Mouse (Mus musculus) lung, embryonic 16.5 days (tissue): ENCODE results near the gene Wnk2. TPM values are rescaled to one million over a fixed set of nuclear protein-coding genes. Genes with fewer than 3 reads are reported as not detected.
"Not testable (repeated sequence)": the region's sequence is repeated elsewhere in the genome, so short reads cannot be mapped to it uniquely, and the experiment has no call there.

Source experiments
- ATAC-seq: fragments of 200-750 bp; cut with Nextera tagmentation; 2 replicates; pipeline ENCODE4 v1.8.0; 2017; ENCODE audit warnings: low read depth, mild to moderate bottlenecking, moderate library complexity
- H3K27ac ChIP-seq: fragments of 300-500 bp; sonication (generic); 2 replicates; pipeline ENCODE4 v1.5.1; 2014; ENCODE audit warnings: mild to moderate bottlenecking, control low read depth, low read length
- H3K27me3 ChIP-seq: fragments of 300-500 bp; sonication (generic); 2 replicates; pipeline ENCODE4 v1.6.1; 2014; ENCODE audit warnings: low read depth, low read length, mixed read lengths; ENCODE audit not compliant: control insufficient read depth, insufficient read depth
- H3K36me3 ChIP-seq: fragments of 300-500 bp; sonication (generic); 2 replicates; pipeline ENCODE4 v1.6.1; 2014; ENCODE audit warnings: low read length; ENCODE audit not compliant: control insufficient read depth, insufficient read depth
- H3K4me1 ChIP-seq: fragments of 300-500 bp; sonication (generic); replicated peaks from 2 replicates; pipeline ENCODE4 v1.6.1; 2014; ENCODE audit warnings: low read length, mixed read lengths; ENCODE audit not compliant: control insufficient read depth, insufficient read depth
- H3K4me2 ChIP-seq: fragments of 300-500 bp; sonication (generic); 2 replicates; pipeline ENCODE4 v1.6.1; 2014; ENCODE audit warnings: low read depth, low read length, control low read depth
- H3K4me3 ChIP-seq: fragments of 300-500 bp; sonication (generic); 2 replicates; pipeline ENCODE4 v1.5.1; 2014; ENCODE audit warnings: mild to moderate bottlenecking, low read length, control low read depth
- H3K9ac ChIP-seq: fragments of 300-500 bp; sonication (generic); 2 replicates; pipeline ENCODE4 v1.6.1; 2014; ENCODE audit warnings: low read length, control low read depth
- H3K9me3 ChIP-seq: fragments of 300-500 bp; sonication (generic); 2 replicates; pipeline ENCODE4 v1.6.1; 2016; ENCODE audit warnings: low read length; ENCODE audit not compliant: control insufficient read depth
- WGBS: fragments of 180-500 bp; shearing (Covaris S2); extraction: QIAGEN DNeasy Blood & Tissue Kit; methylation state at CpG from one replicate; pipeline ENCODE4 v1.1.7; 2014; 5-methylcytosine and 5-hydroxymethylcytosine counted together
- polyA plus RNA-seq: library from polyadenylated mRNA; unstranded; fragments of >200 nt; fragmentation: Nextera tagmentation; extraction: Ambion mirVana; gene quantifications from 2 replicates; pipeline ENCODE4 v1.2.1, GENCODE M21; 2015

Gene Wnk2
- polyA plus RNA-seq, 1 experiment from 2014 or later: 0.98 TPM

GRCm38 (mm10) chr13:49056304-49056703 is 91.5 kb downstream of the Wnk2 start:
- Histone ChIP-seq H3K27me3 (no peaks in the 10 kb centered on the region), H3K27ac (no peak overlapping the region), H3K36me3 (no peaks in the 10 kb centered on the region), H3K4me2 (no peak overlapping the region), H3K4me3 (no peak overlapping the region), H3K9me3 (no peaks in the 10 kb centered on the region), H3K9ac (no peak overlapping the region), H3K4me1 (no peaks in the 10 kb centered on the region)
- ATAC-seq: no peak
- WGBS: 85% methylated on average over 4 of the region's 4 CpGs

GRCm38 (mm10) chr13:49054753-49055152 is 93.1 kb downstream of the Wnk2 start:
- H3K4me2 ChIP-seq, H3K27me3 ChIP-seq, H3K36me3 ChIP-seq, H3K4me3 ChIP-seq, ATAC-seq, H3K27ac ChIP-seq, H3K9ac ChIP-seq, H3K9me3 ChIP-seq, H3K4me1 ChIP-seq: not testable (repeated sequence)

- H3K27ac ChIP-seq: no peak overlapping the region
- ATAC-seq: no peak
- H3K27me3 ChIP-seq: no peaks in the 10 kb centered on the region
- H3K9ac ChIP-seq: no peak overlapping the region
- H3K4me3 ChIP-seq: no peak overlapping the region
- no peak overlapping the region for H3K4me2 ChIP-seq
- no peaks in the 10 kb centered on the region for H3K36me3 ChIP-seq
- H3K9me3 ChIP-seq: no peaks in the 10 kb centered on the region
- WGBS: 69% methylated on average over 2 of the region's 2 CpGs
- no peaks in the 10 kb centered on the region for H3K4me1 ChIP-seq
Observed at GRCm38 (mm10) chr13:49053333-49053732, 94.5 kb downstream of the Wnk2 start.

GRCm38 (mm10) chr13:49052512-49052911 is 95.3 kb downstream of the Wnk2 start:
- 37% methylated on average over 9 of the region's 9 CpGs for WGBS

GRCm38 (mm10) chr13:49047393-49047792 is 100.4 kb downstream of the Wnk2 start:
- ATAC-seq: no peak
- WGBS: 70% methylated on average over 1 of the region's 1 CpGs

More at GRCm38 (mm10) chr13:49052512-49052911, 95.3 kb downstream of the Wnk2 start:
- Histone ChIP-seq H3K4me3 (no peak overlapping the region), H3K9me3 (no peaks in the 10 kb centered on the region), H3K4me2 (no peak overlapping the region), H3K9ac (no peak overlapping the region), H3K36me3 (no peaks in the 10 kb centered on the region), H3K27ac (no peak overlapping the region), H3K4me1 (no peaks in the 10 kb centered on the region), H3K27me3 (no peaks in the 10 kb centered on the region)
- no peak for ATAC-seq

GRCm38 (mm10) chr13:49044145-49044561 is 103.7 kb downstream of the Wnk2 start:
- 75% methylated on average over 10 of the region's 10 CpGs for WGBS
- H3K4me3 ChIP-seq: no peak overlapping the region
- no peak for ATAC-seq
- no peak overlapping the region for H3K4me2 ChIP-seq
- no peaks in the 10 kb centered on the region for H3K27me3 ChIP-seq
- H3K9me3 ChIP-seq: no peaks in the 10 kb centered on the region
- H3K4me1 ChIP-seq: no peaks in the 10 kb centered on the region
- H3K27ac ChIP-seq: no peak overlapping the region
- H3K9ac ChIP-seq: no peak overlapping the region
- H3K36me3 ChIP-seq: no peaks in the 10 kb centered on the region

More at GRCm38 (mm10) chr13:49047393-49047792, 100.4 kb downstream of the Wnk2 start:
- Histone ChIP-seq H3K36me3 (no peaks in the 10 kb centered on the region), H3K9ac (no peak overlapping the region), H3K4me2 (no peak overlapping the region), H3K4me3 (no peak overlapping the region), H3K9me3 (no peaks in the 10 kb centered on the region), H3K4me1 (no peaks in the 10 kb centered on the region), H3K27ac (no peak overlapping the region), H3K27me3 (no peaks in the 10 kb centered on the region)

GRCm38 (mm10) chr13:49042371-49042770 is 105.4 kb downstream of the Wnk2 start:
- no peak overlapping the region for H3K9ac ChIP-seq
- no peak overlapping the region for H3K27ac ChIP-seq
- 92% methylated on average over 15 of the region's 15 CpGs for WGBS
- no peak for ATAC-seq
- no peaks in the 10 kb centered on the region for H3K9me3 ChIP-seq
- peaks cover 6% of the 10 kb centered on the region for H3K4me1 ChIP-seq
- H3K36me3 ChIP-seq: no peaks in the 10 kb centered on the region
- H3K4me3 ChIP-seq: no peak overlapping the region
- no peak overlapping the region for H3K4me2 ChIP-seq
- no peaks in the 10 kb centered on the region for H3K27me3 ChIP-seq

GRCm38 (mm10) chr13:49036928-49037574 is 110.8 kb downstream of the Wnk2 start:
- Histone ChIP-seq H3K4me1 (peaks cover 16% of the 10 kb centered on the region), H3K36me3 (no peaks in the 10 kb centered on the region), H3K27me3 (no peaks in the 10 kb centered on the region), H3K4me2 (no peak overlapping the region), H3K4me3 (no peak overlapping the region), H3K9me3 (no peaks in the 10 kb centered on the region), H3K9ac (no peak overlapping the region), H3K27ac (peak overlapping the region; percentile 56)
- WGBS: 42% methylated on average over 7 of the region's 7 CpGs
- ATAC-seq: peak; percentile 78

GRCm38 (mm10) chr13:49036436-49036835 is 111.4 kb downstream of the Wnk2 start:
- no peak overlapping the region for H3K9ac ChIP-seq
- peaks cover 16% of the 10 kb centered on the region for H3K4me1 ChIP-seq
- ATAC-seq: peak; percentile 82
- peak overlapping the region; percentile 54; the same call in 1 of the 2 replicates for H3K27ac ChIP-seq
- H3K4me3 ChIP-seq: no peak overlapping the region
- H3K36me3 ChIP-seq: no peaks in the 10 kb centered on the region
- H3K4me2 ChIP-seq: no peak overlapping the region
- H3K27me3 ChIP-seq: no peaks in the 10 kb centered on the region
- 82% methylated on average over 4 of the region's 4 CpGs for WGBS
- no peaks in the 10 kb centered on the region for H3K9me3 ChIP-seq
